Mouse (Mus musculus) kidney, adult 2 months (tissue): ENCODE measurements around the gene Snx25.

Experiments
- CTCF ChIP-seq: fragments of 200-500 bp; conservative IDR thresholded peaks from 2 replicates; pipeline ENCODE4 v1.5.1; 2011; ENCODE audit warnings: low read depth, mild to moderate bottlenecking, control low read depth, low read length, moderate library complexity, mixed read lengths; ENCODE audit not compliant: insufficient read depth, insufficient read length
- POLR2A ChIP-seq: fragments of 200-500 bp; IDR thresholded peaks from one replicate; pipeline ENCODE4 v1.6.1; 2011; ENCODE audit warnings: low read depth, low read length, control low read depth

GRCm38 (mm10) chr8:46119176-46119575 lies 32.8 kb downstream of the Snx25 start:
- TF ChIP-seq POLR2A, result no peak
- TF ChIP-seq CTCF, result no peak
